Mouse (Mus musculus) kidney, embryonic 16.5 days (tissue): ENCODE results near the gene Fez1. TPM values are rescaled to one million over a fixed set of nuclear protein-coding genes. Genes with fewer than 3 reads are reported as not detected.

Source experiments
- ATAC-seq: fragments of 200-750 bp; cut with Nextera tagmentation; 2 replicates; pipeline ENCODE4 v1.8.0; 2017; ENCODE audit warnings: moderate TSS enrichment; ENCODE audit not compliant: low FRiP score, low TSS enrichment
- H3K27ac ChIP-seq: fragments of 300-500 bp; sonication (generic); 2 replicates; pipeline ENCODE4 v1.5.1; 2014; ENCODE audit warnings: low read length
- H3K27me3 ChIP-seq: fragments of 300-500 bp; sonication (generic); 2 replicates; pipeline ENCODE4 v1.6.1; 2014; ENCODE audit warnings: low read length, control low read depth, mixed read lengths; ENCODE audit not compliant: insufficient read depth
- H3K36me3 ChIP-seq: fragments of 300-500 bp; sonication (generic); 2 replicates; pipeline ENCODE4 v1.6.1; 2014; ENCODE audit warnings: low read length, control low read depth, mixed read lengths; ENCODE audit not compliant: insufficient read depth
- H3K4me1 ChIP-seq: fragments of 300-500 bp; sonication (generic); 2 replicates; pipeline ENCODE4 v1.6.1; 2014; ENCODE audit warnings: low read length, control low read depth, mixed read lengths; ENCODE audit not compliant: insufficient read depth
- H3K4me2 ChIP-seq: fragments of 300-500 bp; sonication (generic); replicated peaks from 2 replicates; pipeline ENCODE4 v1.6.1; 2014; ENCODE audit warnings: low read depth, low read length
- H3K4me3 ChIP-seq: fragments of 300-500 bp; sonication (generic); 2 replicates; pipeline ENCODE4 v1.5.1; 2014; ENCODE audit warnings: mild to moderate bottlenecking, low read length
- H3K9ac ChIP-seq: fragments of 300-500 bp; sonication (generic); replicated peaks from 2 replicates; pipeline ENCODE4 v1.6.1; 2014; ENCODE audit warnings: low read length
- H3K9me3 ChIP-seq: fragments of 300-500 bp; sonication (generic); 2 replicates; pipeline ENCODE4 v1.6.1; 2016; ENCODE audit warnings: low read length, control low read depth
- WGBS: fragments of 180-500 bp; shearing (Covaris S2); extraction: QIAGEN DNeasy Blood & Tissue Kit; methylation state at CpG from one replicate; pipeline ENCODE4 v1.1.7; 2014; 5-methylcytosine and 5-hydroxymethylcytosine counted together
- polyA plus RNA-seq: library from polyadenylated mRNA; unstranded; fragments of >200 nt; fragmentation: Nextera tagmentation; extraction: Ambion mirVana; gene quantifications from 2 replicates; pipeline ENCODE4 v1.2.1, GENCODE M21; 2015

Gene Fez1
- polyA plus RNA-seq, 1 experiment from 2014 or later: 4.9 TPM

DNA sequence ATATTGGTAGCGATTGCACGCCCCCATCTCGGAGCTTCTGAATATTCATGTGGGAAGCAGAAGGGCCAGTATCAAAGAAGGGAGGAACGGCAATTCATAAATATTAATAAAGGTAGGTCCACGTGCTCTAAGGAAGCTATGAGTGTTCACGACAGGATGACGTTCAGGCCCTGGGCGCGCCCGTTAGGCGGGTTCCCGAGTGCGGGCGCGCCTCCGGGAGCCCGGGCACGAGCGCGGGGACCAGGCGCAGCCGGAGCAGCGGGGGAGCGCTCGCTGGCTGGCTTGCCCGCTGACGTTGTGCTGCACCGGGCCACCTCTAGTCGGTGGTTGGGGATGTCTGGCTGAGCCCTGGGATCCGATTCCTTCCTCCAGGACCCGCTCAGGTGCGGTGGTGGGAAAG lies 10.9 kb downstream of the Fez1 start:
- peak overlapping the region; percentile 83 for H3K4me2 ChIP-seq
- peak; percentile 89 for ATAC-seq
- H3K4me3 ChIP-seq: peak overlapping the region; percentile 55
- H3K27ac ChIP-seq: no peak overlapping the region
- WGBS: 0% methylated on average over 32 of the region's 32 CpGs
- H3K9ac ChIP-seq: peak overlapping the region; percentile 53
- H3K9me3 ChIP-seq: no peaks in the 10 kb centered on the region
- H3K4me1 ChIP-seq: peaks cover 3% of the 10 kb centered on the region; the same call in 1 of the 2 replicates
- H3K27me3 ChIP-seq: peaks cover 14% of the 10 kb centered on the region
- no peaks in the 10 kb centered on the region for H3K36me3 ChIP-seq

- H3K9ac ChIP-seq: peak overlapping the region; percentile 53
- H3K4me1 ChIP-seq: peaks cover 3% of the 10 kb centered on the region; the same call in 1 of the 2 replicates
- H3K4me3 ChIP-seq: peak overlapping the region; percentile 55
- H3K9me3 ChIP-seq: no peaks in the 10 kb centered on the region
- peaks cover 14% of the 10 kb centered on the region for H3K27me3 ChIP-seq
- H3K27ac ChIP-seq: no peak overlapping the region
- peak overlapping the region; percentile 83 for H3K4me2 ChIP-seq
- WGBS: 3% methylated on average over 31 of the region's 31 CpGs
- no peaks in the 10 kb centered on the region for H3K36me3 ChIP-seq
- peak; percentile 57 for ATAC-seq
These were observed 11.6 kb downstream of the Fez1 start for GRCm38 (mm10) chr9:36833043-36833881.

DNA sequence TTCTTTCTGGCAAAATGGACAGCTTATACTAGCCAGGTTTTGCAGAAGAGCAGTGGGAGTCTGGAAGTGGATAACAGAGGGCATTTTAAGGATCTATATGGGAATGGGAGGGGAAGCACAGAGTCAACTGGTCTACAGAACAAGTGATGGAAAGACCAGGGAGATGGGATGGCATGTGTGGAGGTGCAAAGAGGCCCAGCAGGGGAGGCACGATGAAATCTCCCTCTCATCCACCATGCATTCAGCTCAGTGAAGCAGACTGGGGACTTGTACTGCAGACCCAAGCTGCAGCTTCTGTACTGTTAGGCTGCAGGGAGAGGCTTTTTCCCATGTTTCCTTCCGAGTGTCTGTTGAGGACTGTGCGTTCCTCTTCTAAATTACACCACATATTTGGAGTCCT lies 12.2 kb downstream of the Fez1 start:
- Histone ChIP-seq H3K4me2 (peak overlapping the region; percentile 83; the same call in 1 of the 2 replicates), H3K4me1 (peaks cover 3% of the 10 kb centered on the region; the same call in 1 of the 2 replicates), H3K4me3 (no peak overlapping the region), H3K36me3 (no peaks in the 10 kb centered on the region), H3K9me3 (no peaks in the 10 kb centered on the region), H3K27ac (no peak overlapping the region), H3K9ac (no peak overlapping the region), H3K27me3 (peaks cover 14% of the 10 kb centered on the region)
- WGBS: 52% methylated on average over 3 of the region's 3 CpGs
- no peak for ATAC-seq

DNA sequence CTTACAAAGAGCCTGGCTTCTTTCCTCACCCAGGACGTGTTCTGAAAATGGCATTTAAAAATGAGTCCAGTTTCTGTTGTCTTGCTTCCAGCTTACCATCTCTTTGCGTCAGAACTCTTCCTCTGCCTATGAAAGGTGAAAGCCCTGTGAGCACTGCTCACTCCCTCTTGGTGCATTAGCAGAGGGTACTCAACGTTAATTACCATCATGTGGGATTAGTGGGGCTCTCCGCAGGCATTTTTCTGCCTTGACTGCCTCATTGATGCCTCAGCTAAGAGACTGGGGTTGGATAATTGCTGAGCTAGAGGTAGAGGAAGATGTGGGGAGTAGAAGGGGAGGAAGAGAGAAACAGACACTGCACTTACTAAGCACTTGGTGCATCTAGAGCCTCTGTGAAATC lies 24.7 kb downstream of the Fez1 start:
- no peaks in the 10 kb centered on the region for H3K27me3 ChIP-seq
- no peaks in the 10 kb centered on the region for H3K9me3 ChIP-seq
- H3K4me2 ChIP-seq: no peak overlapping the region
- H3K9ac ChIP-seq: no peak overlapping the region
- no peak overlapping the region for H3K4me3 ChIP-seq
- no peak for ATAC-seq
- WGBS: 48% methylated on average over 4 of the region's 4 CpGs
- H3K27ac ChIP-seq: no peak overlapping the region
- no peaks in the 10 kb centered on the region for H3K36me3 ChIP-seq
- no peaks in the 10 kb centered on the region for H3K4me1 ChIP-seq

DNA sequence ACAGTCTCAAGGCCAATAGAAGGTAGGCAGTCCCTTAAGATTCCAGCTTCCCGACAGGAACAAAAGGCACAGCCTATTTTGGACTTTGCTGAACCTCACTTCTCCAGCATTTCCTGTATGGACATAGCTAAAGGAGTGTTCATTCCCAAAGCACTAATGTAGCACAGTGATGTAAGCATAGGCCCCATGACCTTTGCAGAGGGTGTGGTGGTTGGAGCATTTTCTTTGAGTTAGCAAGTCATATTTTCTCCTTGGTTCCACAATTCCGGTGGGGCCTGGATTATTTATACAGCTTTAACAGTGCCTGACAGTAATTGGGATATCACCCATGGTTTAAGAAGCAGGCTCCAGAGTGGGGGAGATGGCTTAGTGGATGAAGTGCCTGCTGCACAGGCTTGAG lies 27.0 kb downstream of the Fez1 start:
- H3K9me3 ChIP-seq: no peaks in the 10 kb centered on the region
- no peaks in the 10 kb centered on the region for H3K27me3 ChIP-seq
- no peak overlapping the region for H3K4me3 ChIP-seq
- 60% methylated on average over 2 of the region's 2 CpGs for WGBS
- no peak overlapping the region for H3K4me2 ChIP-seq
- H3K4me1 ChIP-seq: no peaks in the 10 kb centered on the region
- no peaks in the 10 kb centered on the region for H3K36me3 ChIP-seq
- no peak overlapping the region for H3K9ac ChIP-seq
- ATAC-seq: no peak
- no peak overlapping the region for H3K27ac ChIP-seq

- no peak overlapping the region for H3K27ac ChIP-seq
- no peak overlapping the region for H3K9ac ChIP-seq
- no peaks in the 10 kb centered on the region for H3K36me3 ChIP-seq
- H3K4me1 ChIP-seq: no peaks in the 10 kb centered on the region
- ATAC-seq: no peak
- H3K4me2 ChIP-seq: no peak overlapping the region
- H3K4me3 ChIP-seq: no peak overlapping the region
- WGBS: 48% methylated on average over 1 of the region's 1 CpGs
- no peaks in the 10 kb centered on the region for H3K9me3 ChIP-seq
- H3K27me3 ChIP-seq: no peaks in the 10 kb centered on the region
These were observed 28.4 kb downstream of the Fez1 start for GRCm38 (mm10) chr9:36850091-36850490.

DNA sequence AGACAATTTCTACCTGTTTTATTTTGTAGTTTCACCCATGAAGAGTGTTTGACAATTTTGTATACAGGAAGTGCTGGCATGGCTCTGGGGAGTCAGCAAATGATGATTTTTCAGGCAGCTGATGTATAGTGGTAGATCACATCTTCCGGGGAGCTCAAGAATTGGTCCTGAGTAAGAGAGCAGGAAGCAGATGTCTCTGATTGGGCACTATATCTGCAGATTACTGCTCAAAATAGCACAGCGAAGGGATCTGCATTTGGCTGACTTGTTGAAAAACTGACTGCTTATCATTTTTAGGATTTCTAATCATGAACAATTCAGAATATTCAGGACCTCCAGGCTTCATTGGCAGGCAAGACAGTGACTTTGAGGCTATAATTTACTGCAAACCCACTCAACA lies 30.5 kb downstream of the Fez1 start:
- H3K4me2 ChIP-seq: no peak overlapping the region
- H3K27me3 ChIP-seq: no peaks in the 10 kb centered on the region
- H3K4me3 ChIP-seq: no peak overlapping the region
- H3K9me3 ChIP-seq: no peaks in the 10 kb centered on the region
- no peak for ATAC-seq
- no peak overlapping the region for H3K9ac ChIP-seq
- H3K4me1 ChIP-seq: no peaks in the 10 kb centered on the region
- H3K27ac ChIP-seq: no peak overlapping the region
- WGBS: 88% methylated on average over 2 of the region's 2 CpGs
- H3K36me3 ChIP-seq: no peaks in the 10 kb centered on the region

- H3K4me3 ChIP-seq: no peak overlapping the region
- H3K27ac ChIP-seq: no peak overlapping the region
- no peak for ATAC-seq
- no peaks in the 10 kb centered on the region for H3K27me3 ChIP-seq
- no peak overlapping the region for H3K9ac ChIP-seq
- H3K4me2 ChIP-seq: no peak overlapping the region
- H3K4me1 ChIP-seq: no peaks in the 10 kb centered on the region
- no peaks in the 10 kb centered on the region for H3K9me3 ChIP-seq
- no peaks in the 10 kb centered on the region for H3K36me3 ChIP-seq
- 75% methylated on average over 2 of the region's 2 CpGs for WGBS
These were observed 34.7 kb downstream of the Fez1 start for GRCm38 (mm10) chr9:36856351-36856750.

- Histone ChIP-seq H3K9me3 (no peaks in the 10 kb centered on the region), H3K4me1 (no peaks in the 10 kb centered on the region), H3K27ac (no peak overlapping the region), H3K9ac (no peak overlapping the region), H3K4me3 (no peak overlapping the region), H3K27me3 (no peaks in the 10 kb centered on the region), H3K4me2 (no peak overlapping the region), H3K36me3 (no peaks in the 10 kb centered on the region)
- ATAC-seq: no peak
- WGBS: 50% methylated on average over 8 of the region's 8 CpGs
These were observed 35.9 kb downstream of the Fez1 start for GRCm38 (mm10) chr9:36857476-36858117.

DNA sequence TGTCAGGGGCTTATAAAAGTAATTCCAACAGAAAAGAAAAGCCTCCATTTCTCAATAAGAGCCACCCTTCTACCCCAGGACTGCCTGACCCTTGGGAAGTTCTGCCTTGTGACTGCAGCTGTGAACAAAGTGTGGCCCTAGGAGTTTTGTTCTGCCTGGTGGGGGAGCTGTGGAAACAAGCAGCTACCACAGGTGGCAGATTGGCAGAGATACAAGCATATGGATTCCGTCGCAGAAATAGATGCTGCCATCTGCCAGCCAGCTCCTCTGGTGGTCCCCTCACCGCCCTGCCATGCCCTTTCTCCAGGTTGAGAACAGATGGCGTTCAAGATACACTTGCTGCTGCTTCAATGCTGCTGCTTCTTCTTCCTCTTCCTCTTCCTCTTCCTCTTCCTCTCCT lies 37.0 kb downstream of the Fez1 start:
- 32% methylated on average over 4 of the region's 4 CpGs for WGBS
- Histone ChIP-seq H3K4me1 (no peaks in the 10 kb centered on the region), H3K27ac (no peak overlapping the region), H3K4me3 (no peak overlapping the region), H3K27me3 (no peaks in the 10 kb centered on the region), H3K36me3 (no peaks in the 10 kb centered on the region), H3K9ac (no peak overlapping the region), H3K4me2 (no peak overlapping the region), H3K9me3 (no peaks in the 10 kb centered on the region)
- no peak for ATAC-seq
